25 mouse cellular contexts compared by ENCODE assay signal in genomic region chr5:107706262-107706661, GRCm38 (mm10). TPM values are rescaled to one million over a fixed set of nuclear protein-coding genes. Genes with fewer than 3 reads are reported as not detected.
"Had no signal": no experiment of that assay in that cellular context is flagged by ENCODE, and none has a peak within 500 bp of the region (broad histone marks: within the 10 kb centered on the region; RNA-seq: fewer than 3 reads in every experiment).

No protein-coding gene starts in this region.

- H3K27ac ChIP-seq: kidney, embryonic 15.5 days; limb, embryonic 12.5 days; limb, embryonic 15.5 days; liver, embryonic 14.5 days; macrophage had no signal

- H3K4me3 ChIP-seq: kidney, embryonic 15.5 days; limb, embryonic 12.5 days; limb, embryonic 15.5 days had no signal

- H3K36me3 ChIP-seq: kidney, embryonic 15.5 days; limb, embryonic 12.5 days; limb, embryonic 15.5 days had no signal

- ATAC-seq: inflammation-experienced regulatory T-cells, adult 6 months had no signal

- H3K9me3 ChIP-seq: kidney, embryonic 15.5 days; limb, embryonic 12.5 days; limb, embryonic 15.5 days had no signal

- H3K9ac ChIP-seq: kidney, embryonic 15.5 days; limb, embryonic 12.5 days; limb, embryonic 15.5 days; liver, embryonic 14.5 days; liver, postnatal 0 days had no signal

- DNase-seq: kidney, adult 2 months; kidney, postnatal 10 days; kidney, postnatal 36 days; left cerebral cortex, postnatal 4 days; liver, postnatal 0 days; lung, postnatal 14 days; midbrain, embryonic 14.5 days; thymus, adult 2 months; thymus, postnatal 14 days; thymus, postnatal 4 days had no signal

- H3K4me1 ChIP-seq: kidney, embryonic 15.5 days; limb, embryonic 12.5 days; limb, embryonic 15.5 days had no signal

- H3K4me2 ChIP-seq: kidney, embryonic 15.5 days; limb, embryonic 12.5 days; limb, embryonic 15.5 days; liver, embryonic 11.5 days; midbrain, embryonic 11.5 days had no signal

RNA-seq across cellular contexts. Expression of gene Gfi1, which starts 19.6 kb away (rescaled TPM):
- total RNA-seq: layer of hippocampus, adult 8-10 months; layer of hippocampus, postnatal 14 days; left cerebral cortex, adult 8-10 months; left cerebral cortex, postnatal 14 days had no signal
- polyA plus RNA-seq: kidney, embryonic 15.5 days; limb, embryonic 12.5 days; midbrain, embryonic 11.5 days; midbrain, embryonic 14.5 days; midbrain, postnatal 0 days; neural tube, embryonic 11.5 days; neural tube, embryonic 14.5 days had no signal
